Mouse (Mus musculus) E14TG2a.4 (cell line): ENCODE results near the gene Fbxl22.

Experiments used
- H3K27me3 ChIP-seq: 2 replicates; pipeline ENCODE4 v1.6.1; 2014; ENCODE audit warnings: low read length, control low read depth; ENCODE audit not compliant: insufficient read depth
- H3K36me3 ChIP-seq: 2 replicates; pipeline ENCODE4 v1.6.1; 2014; ENCODE audit warnings: low read length, control low read depth; ENCODE audit not compliant: insufficient read depth
- H3K4me1 ChIP-seq: replicated peaks from 2 replicates; pipeline ENCODE4 v1.6.1; 2014; ENCODE audit warnings: low read depth, low read length, control low read depth
- H3K4me3 ChIP-seq: replicated peaks from 2 replicates; pipeline ENCODE4 v1.5.1; 2014; ENCODE audit warnings: mild to moderate bottlenecking, low read length
- H3K9me3 ChIP-seq: 2 replicates; pipeline ENCODE4 v1.6.1; 2014; ENCODE audit warnings: low read length, control low read depth
- CTCF ChIP-seq: conservative IDR thresholded peaks from 2 replicates; pipeline ENCODE4 v1.5.1; 2014; ENCODE audit warnings: low read length
- NANOG ChIP-seq: IDR thresholded peaks from 2 replicates; pipeline ENCODE4 v1.6.1; 2014; ENCODE audit warnings: borderline replicate concordance, low read length, mixed read lengths
- POU5F1 ChIP-seq: IDR thresholded peaks from 2 replicates; pipeline ENCODE4 v1.6.1; 2014; ENCODE audit warnings: low read length, borderline replicate concordance

Fbxl22 gene

DNA sequence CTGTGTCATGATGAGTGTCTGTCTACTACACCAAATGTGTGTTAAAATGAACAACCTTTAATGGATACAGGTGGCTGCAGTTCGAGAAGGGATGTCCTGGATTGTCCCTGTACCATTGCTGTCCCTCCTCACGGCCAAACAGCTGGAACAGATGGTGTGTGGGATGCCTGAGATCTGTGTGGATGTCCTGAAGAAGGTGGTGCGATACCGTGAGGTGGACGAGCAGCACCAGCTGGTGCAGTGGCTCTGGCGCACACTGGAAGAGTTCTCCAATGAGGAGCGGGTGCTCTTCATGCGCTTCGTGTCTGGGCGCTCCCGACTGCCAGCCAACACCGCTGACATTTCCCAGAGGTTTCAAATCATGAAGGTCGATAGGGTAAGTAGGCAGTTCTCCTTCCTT, 9.9 kb downstream of the Fbxl22 start:
- TF ChIP-seq CTCF (no peak), POU5F1 (no peak), NANOG (no peak)
- Histone ChIP-seq H3K36me3 (peaks cover 79% of the 10 kb centered on the region), H3K9me3 (no peaks in the 10 kb centered on the region), H3K27me3 (no peaks in the 10 kb centered on the region), H3K4me3 (no peak overlapping the region), H3K4me1 (peaks cover 46% of the 10 kb centered on the region)

GRCm38 (mm10) chr9:66503879-66504411, 10.4 kb downstream of the Fbxl22 start:
- TF ChIP-seq CTCF, result 0 out of 2 replicates have a peak, but pooled peaks have one; percentile 15
- TF ChIP-seq NANOG, result no peak
- H3K4me3 ChIP-seq, result no peak overlapping the region
- no peaks in the 10 kb centered on the region for H3K9me3 ChIP-seq
- no peaks in the 10 kb centered on the region for H3K27me3 ChIP-seq
- H3K4me1 ChIP-seq, result peaks cover 46% of the 10 kb centered on the region
- H3K36me3 ChIP-seq, result peaks cover 77% of the 10 kb centered on the region

GRCm38 (mm10) chr9:66501248-66501647, 13.1 kb downstream of the Fbxl22 start:
- H3K4me3 ChIP-seq, result no peak overlapping the region
- no peaks in the 10 kb centered on the region for H3K9me3 ChIP-seq
- H3K4me1 ChIP-seq, result peaks cover 29% of the 10 kb centered on the region
- H3K27me3 ChIP-seq, result no peaks in the 10 kb centered on the region
- TF ChIP-seq POU5F1 (no peak), NANOG (no peak), CTCF (no peak)
- H3K36me3 ChIP-seq, result peaks cover 77% of the 10 kb centered on the region

DNA sequence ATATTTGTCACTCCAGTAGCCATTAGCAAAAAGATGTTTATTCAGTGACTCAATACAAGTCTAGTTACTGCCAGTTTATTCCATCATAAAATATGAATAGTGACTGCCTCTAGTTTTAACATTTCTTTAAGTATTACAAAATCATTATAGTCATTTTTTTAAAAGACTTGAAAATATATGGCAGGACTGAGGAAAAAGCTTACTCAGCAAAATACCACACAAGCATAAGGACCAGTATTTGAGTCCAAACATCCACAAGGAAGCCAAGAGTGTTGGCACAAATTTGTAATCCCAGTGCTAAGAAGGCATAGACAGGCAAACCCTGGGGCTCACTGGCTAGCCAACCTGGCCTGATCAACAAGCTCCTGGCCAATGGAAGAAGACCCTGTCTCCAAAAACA, 20.4 kb downstream of the Fbxl22 start:
- Histone ChIP-seq H3K4me1 (no peaks in the 10 kb centered on the region), H3K4me3 (no peak overlapping the region), H3K9me3 (no peaks in the 10 kb centered on the region), H3K36me3 (peaks cover 82% of the 10 kb centered on the region), H3K27me3 (no peaks in the 10 kb centered on the region)
- TF ChIP-seq POU5F1, result no peak

GRCm38 (mm10) chr9:66492361-66492760, 22.0 kb downstream of the Fbxl22 start:
- peaks cover 82% of the 10 kb centered on the region for H3K36me3 ChIP-seq
- H3K4me3 ChIP-seq, result no peak overlapping the region
- H3K27me3 ChIP-seq, result no peaks in the 10 kb centered on the region
- no peaks in the 10 kb centered on the region for H3K4me1 ChIP-seq
- TF ChIP-seq CTCF (no peak), POU5F1 (no peak), NANOG (no peak)
- H3K9me3 ChIP-seq, result no peaks in the 10 kb centered on the region

GRCm38 (mm10) chr9:66488786-66489185, 25.6 kb downstream of the Fbxl22 start:
- no peaks in the 10 kb centered on the region for H3K27me3 ChIP-seq

DNA sequence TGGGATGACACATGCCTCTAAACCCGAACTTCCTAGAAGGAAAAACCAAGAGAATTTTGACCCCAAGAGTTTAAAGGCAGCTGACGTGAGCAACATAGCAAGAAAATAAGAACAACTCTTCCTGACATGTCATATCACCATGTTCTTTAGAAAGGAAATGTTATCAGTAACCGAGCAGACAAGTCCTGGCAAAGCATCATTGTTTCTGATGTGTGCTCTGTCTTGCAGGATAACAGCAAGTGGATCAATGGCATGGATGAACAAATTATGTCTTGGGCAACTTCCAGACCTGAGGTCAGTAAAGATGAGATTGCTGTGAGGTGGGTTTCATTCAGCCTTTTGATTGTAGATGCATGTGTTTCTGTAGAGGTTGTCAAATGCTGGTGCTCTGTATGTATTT, 31.0 kb downstream of the Fbxl22 start:
- H3K4me1 ChIP-seq, result no peaks in the 10 kb centered on the region; the same call in 1 of the 2 replicates
- H3K36me3 ChIP-seq, result peaks cover 63% of the 10 kb centered on the region
- H3K9me3 ChIP-seq, result no peaks in the 10 kb centered on the region
- H3K27me3 ChIP-seq, result no peaks in the 10 kb centered on the region
- H3K4me3 ChIP-seq, result no peak overlapping the region
- no peak for TF ChIP-seq POU5F1
- no peak for TF ChIP-seq CTCF
- TF ChIP-seq NANOG, result no peak

More at GRCm38 (mm10) chr9:66488786-66489185, 25.6 kb downstream of the Fbxl22 start:
- TF ChIP-seq NANOG (no peak), CTCF (no peak), POU5F1 (no peak)
- H3K9me3 ChIP-seq, result no peaks in the 10 kb centered on the region
- H3K36me3 ChIP-seq, result peaks cover 84% of the 10 kb centered on the region
- no peak overlapping the region for H3K4me3 ChIP-seq
- no peaks in the 10 kb centered on the region for H3K4me1 ChIP-seq

GRCm38 (mm10) chr9:66477785-66478184, 36.6 kb downstream of the Fbxl22 start:
- TF ChIP-seq CTCF, result no peak
- no peak for TF ChIP-seq POU5F1
- TF ChIP-seq NANOG, result no peak

GRCm38 (mm10) chr9:66465087-66465486, 49.3 kb downstream of the Fbxl22 start:
- Histone ChIP-seq H3K9me3 (no peaks in the 10 kb centered on the region), H3K27me3 (no peaks in the 10 kb centered on the region), H3K36me3 (peaks cover 38% of the 10 kb centered on the region), H3K4me1 (no peaks in the 10 kb centered on the region), H3K4me3 (no peak overlapping the region)
- TF ChIP-seq CTCF (peak; percentile 85), NANOG (no peak)

More at GRCm38 (mm10) chr9:66477785-66478184, 36.6 kb downstream of the Fbxl22 start:
- no peaks in the 10 kb centered on the region; the same call in 1 of the 2 replicates for H3K4me1 ChIP-seq
- peaks cover 43% of the 10 kb centered on the region for H3K36me3 ChIP-seq
- no peak overlapping the region for H3K4me3 ChIP-seq
- H3K27me3 ChIP-seq, result no peaks in the 10 kb centered on the region
- H3K9me3 ChIP-seq, result no peaks in the 10 kb centered on the region
